ENCODE assay signal across 8 mouse cellular contexts in genomic region chr11:120783426-120784063, GRCm38 (mm10). TPM values are rescaled to one million over a fixed set of nuclear protein-coding genes. Genes with fewer than 3 reads are reported as not detected.
DNase-seq lines count a peak whose midpoint lies in the region; ATAC-seq and TF ChIP-seq lines count a peak whose summit lies in the region.

No protein-coding gene starts in this region.

- H3K4me3 ChIP-seq in heart, embryonic 11.5 days (ENCODE audit: low read depth, low read length), result peak overlapping the region; percentile 91
- H3K4me3 ChIP-seq in ES-E14 (ENCODE audit: insufficient read depth in 1 of 2, low read depth in 1 of 2, low read length in 2 of 2, poor library complexity in 1 of 2, severe bottlenecking in 1 of 2), result peak overlapping the region; percentile 80 to 98
- peak overlapping the region; percentile 99 for H3K4me3 ChIP-seq in forebrain, embryonic 11.5 days (ENCODE audit: low read depth, low read length)
- H3K4me3 ChIP-seq in limb, embryonic 13.5 days, result peak overlapping the region; percentile 99
- peak overlapping the region; percentile 100 for H3K4me3 ChIP-seq in small intestine, adult 2 months (ENCODE audit: low read depth, low read length)

- intact Hi-C loops in heart, postnatal 25 days (cut with DNase I), result loop anchor here (1.0 kb wide), 1 partner anchor 13 kb away; the partner anchor contains the start of gene Dus1l

- WGBS in heart, embryonic 11.5 days (ENCODE audit: insufficient replicate concordance), result 2% methylated on average over 42 of the region's 42 CpGs
- WGBS in forebrain, embryonic 11.5 days, result 3% methylated on average over 42 of the region's 42 CpGs
- WGBS in limb, embryonic 13.5 days, result 2% methylated on average over 42 of the region's 42 CpGs
- WGBS in small intestine, adult 2 months, result 2% methylated on average over 42 of the region's 42 CpGs

- TF ChIP-seq CTCF in small intestine, adult 2 months (IDR thresholded peaks at IDR 0.05; ENCODE audit: extremely low read depth, insufficient read length, insufficient replicate concordance, low read depth, low read length), result no peak

- H3K27me3 ChIP-seq in heart, embryonic 11.5 days (ENCODE audit: control insufficient read depth, insufficient read depth, low read length), result peaks cover 8% of the 10 kb centered on the region
- H3K27me3 ChIP-seq in forebrain, embryonic 11.5 days (ENCODE audit: control insufficient read depth, insufficient read depth, low read length), result no peaks in the 10 kb centered on the region; the same call in 1 of the 2 replicates
- H3K27me3 ChIP-seq in limb, embryonic 13.5 days, result no peaks in the 10 kb centered on the region
- H3K27me3 ChIP-seq in small intestine, adult 2 months (ENCODE audit: control insufficient read depth, insufficient read depth, low read length), result no peaks in the 10 kb centered on the region

- in situ Hi-C loops in ES-E14 (cut with MboI; ENCODE audit: low sequenced_read_pairs in 2 of 2, unreplicated experiment in 2 of 2), result no loop called here

- H3K4me2 ChIP-seq in heart, embryonic 11.5 days, result peak overlapping the region; percentile 72
- H3K4me2 ChIP-seq in forebrain, embryonic 11.5 days (ENCODE audit: low read depth, low read length, severe bottlenecking), result peak overlapping the region; percentile 99
- peak overlapping the region; percentile 99 for H3K4me2 ChIP-seq in limb, embryonic 13.5 days (replicated peaks)

- DNase-seq in heart, postnatal 25 days (ENCODE audit: low spot score), result no peak
- no peak for DNase-seq in ES-E14 (ENCODE audit: low read depth, low spot score)
- DNase-seq in forebrain, embryonic 11.5 days (ENCODE audit: low spot score), result no peak
- DNase-seq in frontal cortex, postnatal 10 days (ENCODE audit: low spot score in 2 of 2), result no peak
- DNase-seq in retina, embryonic 14.5 days (ENCODE audit: low spot score), result no peak

- peak overlapping the region; percentile 64; the same call in 1 of the 2 replicates for H3K27ac ChIP-seq in heart, embryonic 11.5 days (ENCODE audit: low read depth, low read length)
- no peak overlapping the region for H3K27ac ChIP-seq in ES-E14 (ENCODE audit: insufficient read depth, low read depth, low read length, poor library complexity, severe bottlenecking)
- 0 out of 2 replicates have a peak overlapping the region, but pooled peaks have one; percentile 46 for H3K27ac ChIP-seq in forebrain, embryonic 11.5 days (ENCODE audit: low read depth, low read length)
- H3K27ac ChIP-seq in limb, embryonic 13.5 days, result peak overlapping the region; percentile 72; the same call in 1 of the 2 replicates
- H3K27ac ChIP-seq in small intestine, adult 2 months (ENCODE audit: insufficient read depth, low read depth, low read length), result peak overlapping the region; percentile 79

- H3K36me3 ChIP-seq in heart, embryonic 11.5 days (ENCODE audit: control insufficient read depth, insufficient read depth, low read length), result peaks cover 13% of the 10 kb centered on the region; the same call in 1 of the 2 replicates
- H3K36me3 ChIP-seq in ES-E14 (ENCODE audit: control insufficient read depth, insufficient read depth, low read length, poor library complexity, severe bottlenecking), result peaks cover 29% of the 10 kb centered on the region
- peaks cover 9% of the 10 kb centered on the region for H3K36me3 ChIP-seq in forebrain, embryonic 11.5 days (ENCODE audit: control insufficient read depth, insufficient read depth, low read length)
- H3K36me3 ChIP-seq in limb, embryonic 13.5 days, result peaks cover 54% of the 10 kb centered on the region
- peaks cover 17% of the 10 kb centered on the region for H3K36me3 ChIP-seq in small intestine, adult 2 months (ENCODE audit: control insufficient read depth, insufficient read depth, low read length)

- H3K4me1 ChIP-seq in heart, embryonic 11.5 days (ENCODE audit: control insufficient read depth, insufficient read depth, low read length), result peaks cover 12% of the 10 kb centered on the region
- H3K4me1 ChIP-seq in ES-E14 (ENCODE audit: control insufficient read depth in 2 of 2, insufficient read depth in 2 of 2, low read length in 2 of 2, poor library complexity in 1 of 2), result peaks cover 16 to 21% of the 10 kb centered on the region in 2 experiments
- peaks cover 6% of the 10 kb centered on the region for H3K4me1 ChIP-seq in forebrain, embryonic 11.5 days (replicated peaks; ENCODE audit: control insufficient read depth, insufficient read depth, low read length)
- H3K4me1 ChIP-seq in limb, embryonic 13.5 days, result peaks cover 29% of the 10 kb centered on the region
- H3K4me1 ChIP-seq in small intestine, adult 2 months (ENCODE audit: control insufficient read depth, insufficient read depth, insufficient read length, low read length), result peaks cover 24% of the 10 kb centered on the region

- H3K9ac ChIP-seq in heart, embryonic 11.5 days (ENCODE audit: low read depth, low read length), result peak overlapping the region; percentile 93
- H3K9ac ChIP-seq in ES-E14 (ENCODE audit: insufficient read depth, low read depth, low read length, poor library complexity, severe bottlenecking), result peak overlapping the region; percentile 82
- H3K9ac ChIP-seq in forebrain, embryonic 11.5 days (ENCODE audit: low read length), result peak overlapping the region; percentile 91
- peak overlapping the region; percentile 96 for H3K9ac ChIP-seq in limb, embryonic 13.5 days

- TF ChIP-seq POLR2A in small intestine, adult 2 months (IDR thresholded peaks at IDR 0.05; ENCODE audit: low read depth, low read length), result no peak

- no peak for ATAC-seq in heart, embryonic 11.5 days (replicated peaks; ENCODE audit: insufficient number of reproducible peaks, low FRiP score, low TSS enrichment)
- peak; percentile 25; the same call in 1 of the 2 replicates for ATAC-seq in forebrain, embryonic 11.5 days (replicated peaks; ENCODE audit: low FRiP score)
- ATAC-seq in limb, embryonic 13.5 days (ENCODE audit: low FRiP score, low read depth), result peak; percentile 17; the same call in 1 of the 2 replicates

- H3K9me3 ChIP-seq in heart, embryonic 11.5 days (replicated peaks; ENCODE audit: control insufficient read depth, low read length), result no peaks in the 10 kb centered on the region
- no peaks in the 10 kb centered on the region for H3K9me3 ChIP-seq in ES-E14 (ENCODE audit: control insufficient read depth, insufficient read depth, low read depth, low read length)
- no peaks in the 10 kb centered on the region for H3K9me3 ChIP-seq in forebrain, embryonic 11.5 days (ENCODE audit: control insufficient read depth, low read length)
- no peaks in the 10 kb centered on the region for H3K9me3 ChIP-seq in limb, embryonic 13.5 days

TF ChIP-seq in ES-E14, 5 proteins besides CTCF, POLR2A, EP300 and RAD21:
- TF ChIP-seq ZC3H11A (IDR thresholded peaks at IDR 0.05; ENCODE audit: borderline replicate concordance, low read depth, low read length) (no peak), CHD2 (IDR thresholded peaks at IDR 0.05; ENCODE audit: low read depth, low read length) (no peak), ZNF384 (IDR thresholded peaks at IDR 0.05; ENCODE audit: low read depth, low read length) (no peak), MAFK (IDR thresholded peaks at IDR 0.05; ENCODE audit: insufficient read depth, low read depth, low read length) (no peak), HCFC1 (IDR thresholded peaks at IDR 0.05; ENCODE audit: borderline replicate concordance, insufficient read depth, low read length) (no peak)

RNA-seq across cellular contexts. Expression of gene Rfng, which starts 0.5 kb away (rescaled TPM):
- 15.0 and 16.5 TPM in 2 replicates for polyA plus RNA-seq in heart, embryonic 11.5 days (2014; fragmentation: Nextera tagmentation; extraction: Ambion mirVana)
- 10 to 100 TPM; 12.3 to 13.9 TPM for total RNA-seq in heart, postnatal 25 days (2021)
- total RNA-seq in ES-E14 (2012; rRNA removed), result 18.8 and 28.6 TPM in 2 replicates
- polyA plus RNA-seq in forebrain, embryonic 11.5 days (2014; fragmentation: Nextera tagmentation; extraction: Ambion mirVana), result 45.4 and 48.3 TPM in 2 replicates
- polyA plus RNA-seq in limb, embryonic 13.5 days (2015; fragmentation: Nextera tagmentation; extraction: Ambion mirVana), result 43.8 and 48.4 TPM in 2 replicates
- 41.0 and 90.5 TPM in 2 replicates for polyA plus RNA-seq in small intestine, adult 2 months (2012; rRNA removed)

RNA-seq across cellular contexts. Expression of gene Gps1, which starts 0.5 kb away (rescaled TPM):
- 166 and 179 TPM in 2 replicates for polyA plus RNA-seq in heart, embryonic 11.5 days (2014; fragmentation: Nextera tagmentation; extraction: Ambion mirVana)
- 10 to 100 TPM; 52.2 to 57.0 TPM for total RNA-seq in heart, postnatal 25 days (2021)
- 289 and 378 TPM in 2 replicates for total RNA-seq in ES-E14 (2012; rRNA removed)
- polyA plus RNA-seq in forebrain, embryonic 11.5 days (2014; fragmentation: Nextera tagmentation; extraction: Ambion mirVana), result 271 and 304 TPM in 2 replicates
- 240 and 241 TPM in 2 replicates for polyA plus RNA-seq in limb, embryonic 13.5 days (2015; fragmentation: Nextera tagmentation; extraction: Ambion mirVana)
- 57.5 and 86.4 TPM in 2 replicates for polyA plus RNA-seq in small intestine, adult 2 months (2012; rRNA removed)

RNA-seq across cellular contexts. Expression of gene Dus1l, which starts 12.7 kb away (rescaled TPM):
- 50.0 and 59.9 TPM in 2 replicates for polyA plus RNA-seq in heart, embryonic 11.5 days (2014; fragmentation: Nextera tagmentation; extraction: Ambion mirVana)
- 10 to 100 TPM; 26.8 to 27.8 TPM for total RNA-seq in heart, postnatal 25 days (2021)
- 101 and 124 TPM in 2 replicates for total RNA-seq in ES-E14 (2012; rRNA removed)
- 71.7 and 80.3 TPM in 2 replicates for polyA plus RNA-seq in forebrain, embryonic 11.5 days (2014; fragmentation: Nextera tagmentation; extraction: Ambion mirVana)
- polyA plus RNA-seq in limb, embryonic 13.5 days (2015; fragmentation: Nextera tagmentation; extraction: Ambion mirVana), result 66.6 TPM in 2 replicates
- polyA plus RNA-seq in small intestine, adult 2 months (2012; rRNA removed), result 24.1 and 29.0 TPM in 2 replicates

RNA-seq across cellular contexts. Expression of gene Hmga1b, which starts 21.0 kb away (rescaled TPM):
- 4.5 and 5.8 TPM in 2 replicates for polyA plus RNA-seq in heart, embryonic 11.5 days (2014; fragmentation: Nextera tagmentation; extraction: Ambion mirVana)
- total RNA-seq in heart, postnatal 25 days (2021), result 10 to 100 TPM; 21.2 to 40.2 TPM
- 184 and 244 TPM in 2 replicates for total RNA-seq in ES-E14 (2012; rRNA removed)
- 7.6 and 8.3 TPM in 2 replicates for polyA plus RNA-seq in forebrain, embryonic 11.5 days (2014; fragmentation: Nextera tagmentation; extraction: Ambion mirVana)
- polyA plus RNA-seq in limb, embryonic 13.5 days (2015; fragmentation: Nextera tagmentation; extraction: Ambion mirVana), result 4.5 and 4.9 TPM in 2 replicates
- polyA plus RNA-seq in small intestine, adult 2 months (2012; rRNA removed), result 1.4 and 58.5 TPM in 2 replicates

RNA-seq across cellular contexts. Expression of gene Fasn, which starts 40.8 kb away (rescaled TPM):
- 33.9 and 42.6 TPM in 2 replicates for polyA plus RNA-seq in heart, embryonic 11.5 days (2014; fragmentation: Nextera tagmentation; extraction: Ambion mirVana)
- total RNA-seq in heart, postnatal 25 days (2021), result 10 to 100 TPM; 29.8 to 52.8 TPM
- total RNA-seq in ES-E14 (2012; rRNA removed), result 210 and 251 TPM in 2 replicates
- polyA plus RNA-seq in forebrain, embryonic 11.5 days (2014; fragmentation: Nextera tagmentation; extraction: Ambion mirVana), result 139 and 140 TPM in 2 replicates
- polyA plus RNA-seq in limb, embryonic 13.5 days (2015; fragmentation: Nextera tagmentation; extraction: Ambion mirVana), result 49.8 and 53.9 TPM in 2 replicates
- 151 and 154 TPM in 2 replicates for polyA plus RNA-seq in small intestine, adult 2 months (2012; rRNA removed)
